Mouse (Mus musculus) liver, adult 2 months (tissue): Measurements from ENCODE around the gene Fblim1.

Experiments
- CTCF ChIP-seq: fragments of 200-500 bp; IDR thresholded peaks from 2 replicates; pipeline ENCODE4 v1.5.1; 2011; ENCODE audit warnings: low read depth, low read length, control low read depth
- POLR2A ChIP-seq: fragments of 200-500 bp; IDR thresholded peaks from 2 replicates; pipeline ENCODE4 v1.6.1; 2011; ENCODE audit warnings: low read length, control low read depth; ENCODE audit not compliant: insufficient read depth; ENCODE audit errors: extremely low read depth

GRCm38 (mm10) chr4:141631250-141631649, 25.4 kb upstream of the Fblim1 start:
- TF ChIP-seq CTCF (no peak), POLR2A (no peak)
